Mouse (Mus musculus) lung, embryonic 15.5 days (tissue): Measurements from ENCODE around the gene Emcn. TPM values are rescaled to one million over a fixed set of nuclear protein-coding genes. Genes with fewer than 3 reads are reported as not detected.

Source experiments
- ATAC-seq: fragments of 200-750 bp; cut with Nextera tagmentation; 2 replicates; pipeline ENCODE4 v1.8.0; 2017; ENCODE audit warnings: moderate number of reproducible peaks, borderline replicate concordance; ENCODE audit not compliant: low FRiP score, low TSS enrichment; ENCODE audit errors: extremely low read depth
- H3K27ac ChIP-seq: fragments of 300-500 bp; sonication (generic); 2 replicates; pipeline ENCODE4 v1.5.1; 2015; ENCODE audit warnings: moderate library complexity, mild to moderate bottlenecking, inconsistent platforms
- H3K27me3 ChIP-seq: fragments of 300-500 bp; sonication (generic); 2 replicates; pipeline ENCODE4 v1.6.1; 2015; ENCODE audit warnings: inconsistent platforms
- H3K36me3 ChIP-seq: fragments of 300-500 bp; sonication (generic); 2 replicates; pipeline ENCODE4 v1.6.1; 2015; ENCODE audit warnings: inconsistent platforms
- H3K4me1 ChIP-seq: fragments of 300-500 bp; sonication (generic); 2 replicates; pipeline ENCODE4 v1.6.1; 2015; ENCODE audit warnings: inconsistent platforms
- H3K4me2 ChIP-seq: fragments of 300-500 bp; sonication (generic); 2 replicates; pipeline ENCODE4 v1.6.1; 2015; ENCODE audit warnings: inconsistent platforms, mild to moderate bottlenecking, moderate library complexity
- H3K4me3 ChIP-seq: fragments of 300-500 bp; sonication (generic); 2 replicates; pipeline ENCODE4 v1.5.1; 2015; ENCODE audit warnings: mild to moderate bottlenecking, inconsistent platforms
- H3K9ac ChIP-seq: fragments of 300-500 bp; sonication (generic); 2 replicates; pipeline ENCODE4 v1.6.1; 2015; ENCODE audit warnings: inconsistent platforms
- H3K9me3 ChIP-seq: fragments of 300-500 bp; sonication (generic); 2 replicates; pipeline ENCODE4 v1.6.1; 2016; ENCODE audit warnings: inconsistent platforms
- WGBS: fragments of 180-500 bp; shearing (Covaris S2); methylation state at CpG from one replicate; pipeline ENCODE4 v1.1.7; 2015; 5-methylcytosine and 5-hydroxymethylcytosine counted together
- polyA plus RNA-seq: library from polyadenylated mRNA; unstranded; fragments of >200 nt; fragmentation: Nextera tagmentation; extraction: Ambion mirVana; gene quantifications from 2 replicates; pipeline ENCODE4 v1.2.1, GENCODE M21; 2015

Emcn gene
- polyA plus RNA-seq, 1 experiment from 2014 or later: 83.9 TPM

DNA sequence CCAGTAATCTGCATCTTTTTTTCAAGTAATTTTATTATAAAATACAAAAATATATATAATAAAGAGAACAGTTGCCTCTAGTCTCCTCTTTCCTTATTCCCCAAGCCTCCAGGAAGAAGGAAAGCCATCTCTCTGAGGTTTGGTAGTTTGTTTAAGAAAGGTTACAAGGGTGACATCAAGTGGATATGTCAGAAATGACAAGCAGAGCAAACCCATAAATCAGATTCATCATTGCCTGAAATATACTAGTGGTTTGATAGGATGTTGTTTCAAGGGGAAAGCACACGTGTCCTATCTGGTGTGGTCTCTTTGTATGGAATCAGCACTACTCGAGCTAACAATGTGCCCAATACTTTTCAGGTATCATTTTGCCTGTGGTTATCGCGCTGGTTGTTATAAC is 77.8 kb downstream of the Emcn start:
- Histone ChIP-seq H3K36me3 (no peaks in the 10 kb centered on the region), H3K4me2 (no peak overlapping the region), H3K4me1 (no peaks in the 10 kb centered on the region), H3K4me3 (no peak overlapping the region), H3K27ac (no peak overlapping the region), H3K27me3 (no peaks in the 10 kb centered on the region), H3K9me3 (no peaks in the 10 kb centered on the region), H3K9ac (no peak overlapping the region)
- ATAC-seq: no peak
- WGBS: 64% methylated on average over 4 of the region's 4 CpGs

GRCm38 (mm10) chr3:137429516-137429915 is 88.6 kb downstream of the Emcn start:
- Histone ChIP-seq H3K4me2 (no peak overlapping the region), H3K9me3 (no peaks in the 10 kb centered on the region), H3K9ac (no peak overlapping the region), H3K4me3 (no peak overlapping the region), H3K4me1 (no peaks in the 10 kb centered on the region), H3K36me3 (no peaks in the 10 kb centered on the region), H3K27ac (no peak overlapping the region), H3K27me3 (no peaks in the 10 kb centered on the region)
- WGBS: 91% methylated on average over 6 of the region's 6 CpGs
- no peak for ATAC-seq

- Histone ChIP-seq H3K9me3 (no peaks in the 10 kb centered on the region), H3K36me3 (no peaks in the 10 kb centered on the region), H3K9ac (no peak overlapping the region), H3K27ac (no peak overlapping the region), H3K4me1 (no peaks in the 10 kb centered on the region), H3K4me2 (no peak overlapping the region), H3K4me3 (no peak overlapping the region), H3K27me3 (no peaks in the 10 kb centered on the region)
- 59% methylated on average over 4 of the region's 4 CpGs for WGBS
- ATAC-seq: no peak
Observed at GRCm38 (mm10) chr3:137464902-137465629, 124.2 kb downstream of the Emcn start.

DNA sequence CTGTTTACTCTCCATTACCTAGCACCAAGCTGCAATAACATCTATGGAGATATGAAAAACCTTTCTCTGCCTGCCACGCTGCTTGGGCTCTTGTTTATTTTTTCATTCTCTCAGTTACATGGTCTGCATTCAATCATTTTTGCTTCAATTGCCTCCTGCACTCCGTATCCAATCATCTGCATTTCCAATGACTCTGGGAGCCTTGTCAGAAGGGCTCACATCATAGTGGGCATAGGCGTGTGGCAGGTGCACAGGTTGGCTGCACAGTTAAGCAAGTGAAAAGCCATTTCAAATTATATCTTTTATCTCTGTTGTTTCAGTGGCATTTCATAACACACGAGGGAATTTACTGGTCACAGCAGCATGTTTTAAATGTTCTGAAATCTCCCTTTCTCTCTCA is 125.1 kb downstream of the Emcn start:
- no peak for ATAC-seq
- Histone ChIP-seq H3K4me1 (no peaks in the 10 kb centered on the region), H3K4me2 (no peak overlapping the region), H3K9me3 (no peaks in the 10 kb centered on the region), H3K27me3 (no peaks in the 10 kb centered on the region), H3K27ac (no peak overlapping the region), H3K9ac (no peak overlapping the region), H3K36me3 (no peaks in the 10 kb centered on the region), H3K4me3 (no peak overlapping the region)
- 52% methylated on average over 4 of the region's 4 CpGs for WGBS

- no peaks in the 10 kb centered on the region for H3K36me3 ChIP-seq
- 84% methylated on average over 4 of the region's 4 CpGs for WGBS
- no peak for ATAC-seq
- no peak overlapping the region for H3K4me2 ChIP-seq
- no peaks in the 10 kb centered on the region for H3K27me3 ChIP-seq
- H3K4me3 ChIP-seq: no peak overlapping the region
- H3K4me1 ChIP-seq: no peaks in the 10 kb centered on the region
- no peak overlapping the region for H3K27ac ChIP-seq
- no peaks in the 10 kb centered on the region for H3K9me3 ChIP-seq
- no peak overlapping the region for H3K9ac ChIP-seq
Observed at GRCm38 (mm10) chr3:137466766-137467165, 125.9 kb downstream of the Emcn start.

GRCm38 (mm10) chr3:137467386-137467785 is 126.5 kb downstream of the Emcn start:
- ATAC-seq: no peak
- H3K27ac ChIP-seq: no peak overlapping the region
- no peaks in the 10 kb centered on the region for H3K36me3 ChIP-seq
- H3K4me2 ChIP-seq: no peak overlapping the region
- H3K27me3 ChIP-seq: no peaks in the 10 kb centered on the region
- H3K9ac ChIP-seq: no peak overlapping the region
- H3K9me3 ChIP-seq: no peaks in the 10 kb centered on the region
- WGBS: 100% methylated on average over 1 of the region's 1 CpGs
- no peaks in the 10 kb centered on the region for H3K4me1 ChIP-seq
- H3K4me3 ChIP-seq: no peak overlapping the region

DNA sequence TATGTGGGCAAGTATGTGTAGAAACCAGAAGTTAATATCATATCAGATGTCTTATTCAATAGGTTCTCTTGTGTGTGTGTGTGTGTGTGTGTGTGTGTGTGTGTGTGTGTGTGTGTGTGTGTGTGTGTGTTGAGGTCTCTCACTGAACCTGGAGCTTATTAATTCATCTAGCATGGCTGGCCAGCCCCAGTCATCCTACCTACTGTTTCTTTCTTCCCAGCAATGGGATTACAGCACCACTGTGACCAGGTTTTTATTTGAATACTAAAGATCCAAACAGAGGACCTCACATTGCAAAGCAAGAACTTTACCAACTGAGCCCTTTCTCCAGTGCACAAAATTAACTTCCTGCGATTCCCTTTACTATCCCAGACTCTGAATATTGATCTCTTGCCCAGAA is 131.3 kb downstream of the Emcn start:
- no peak for ATAC-seq

DNA sequence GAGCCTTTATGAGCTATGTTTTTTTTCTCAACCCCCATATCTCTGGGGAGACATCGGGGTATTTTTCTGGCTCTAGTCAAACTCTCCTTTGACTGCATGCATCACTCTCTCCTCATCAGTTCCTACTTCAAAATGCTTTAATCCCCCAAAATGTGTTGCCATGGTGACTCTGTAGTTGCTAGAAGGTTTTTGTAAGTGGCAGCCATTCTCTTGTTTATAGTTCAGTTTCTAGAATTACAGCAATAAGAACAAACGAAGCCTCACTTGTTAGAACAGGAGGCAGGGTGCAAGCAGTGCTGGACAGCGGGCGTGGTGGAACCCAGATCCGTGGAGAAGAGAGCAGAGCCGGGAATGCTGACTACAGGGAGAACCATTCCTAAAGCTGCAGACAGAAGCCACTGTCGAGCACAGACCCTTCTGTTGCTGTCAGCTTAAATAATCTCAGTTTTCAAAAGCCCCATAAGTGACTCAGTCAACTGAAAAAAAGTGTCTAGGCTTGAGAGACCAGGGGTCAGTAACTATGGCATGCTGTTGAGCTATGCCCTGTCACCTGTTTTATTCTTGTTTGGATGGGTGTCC is 139.0 kb downstream of the Emcn start:
- H3K27ac ChIP-seq: no peak overlapping the region
- H3K4me2 ChIP-seq: no peak overlapping the region
- no peaks in the 10 kb centered on the region for H3K27me3 ChIP-seq
- H3K4me3 ChIP-seq: no peak overlapping the region
- no peak overlapping the region for H3K9ac ChIP-seq
- ATAC-seq: no peak
- H3K36me3 ChIP-seq: no peaks in the 10 kb centered on the region
- no peaks in the 10 kb centered on the region for H3K9me3 ChIP-seq
- H3K4me1 ChIP-seq: peaks cover 11% of the 10 kb centered on the region
- WGBS: 34% methylated on average over 7 of the region's 7 CpGs

More for the DNA sequence above, 131.3 kb downstream of the Emcn start:
- Histone ChIP-seq H3K4me2 (no peak overlapping the region), H3K9me3 (no peaks in the 10 kb centered on the region), H3K4me3 (no peak overlapping the region), H3K9ac (no peak overlapping the region), H3K36me3 (no peaks in the 10 kb centered on the region), H3K27ac (no peak overlapping the region), H3K27me3 (no peaks in the 10 kb centered on the region), H3K4me1 (no peaks in the 10 kb centered on the region)
- WGBS: 60% methylated on average over 1 of the region's 1 CpGs

- H3K27me3 ChIP-seq: no peaks in the 10 kb centered on the region
- H3K27ac ChIP-seq: no peak overlapping the region
- no peak for ATAC-seq
- no peak overlapping the region for H3K4me2 ChIP-seq
- H3K36me3 ChIP-seq: no peaks in the 10 kb centered on the region
- no peak overlapping the region for H3K9ac ChIP-seq
- peaks cover 11% of the 10 kb centered on the region for H3K4me1 ChIP-seq
- no peak overlapping the region for H3K4me3 ChIP-seq
- no peaks in the 10 kb centered on the region for H3K9me3 ChIP-seq
Observed at GRCm38 (mm10) chr3:137481157-137481556, 140.3 kb downstream of the Emcn start.
